Mouse (Mus musculus) ovary, postnatal 36 days (tissue): ENCODE results near the gene Fam43b.

Source experiments
- DNase-seq: peaks from one replicate; pipeline ENCODE4 v3.0.0; 2022; ENCODE audit warnings: low spot score, mixed read lengths

Fam43b gene

GRCm38 (mm10) chr4:138393703-138394102, 2.6 kb downstream of the Fam43b start:
- DNase-seq: no peak

GRCm38 (mm10) chr4:138383789-138384188, 12.5 kb downstream of the Fam43b start:
- no peak for DNase-seq

GRCm38 (mm10) chr4:138382462-138382861, 13.9 kb downstream of the Fam43b start:
- no peak for DNase-seq

GRCm38 (mm10) chr4:138380132-138380689, 16.1 kb downstream of the Fam43b start:
- DNase-seq: no peak

- peak; percentile 71 for DNase-seq
Observed at GRCm38 (mm10) chr4:138379091-138379840, 17.1 kb downstream of the Fam43b start.

GRCm38 (mm10) chr4:138377526-138377925, 18.8 kb downstream of the Fam43b start:
- peak; percentile 22 for DNase-seq

- DNase-seq: no peak
Observed at GRCm38 (mm10) chr4:138375117-138375516, 21.2 kb downstream of the Fam43b start.

- no peak for DNase-seq
Observed at GRCm38 (mm10) chr4:138370996-138371516, 25.3 kb downstream of the Fam43b start.

- no peak for DNase-seq
Observed at GRCm38 (mm10) chr4:138368498-138369260, 27.6 kb downstream of the Fam43b start.

- peak; percentile 81 for DNase-seq
Observed at GRCm38 (mm10) chr4:138367641-138368497, 28.5 kb downstream of the Fam43b start, which contains the start of gene Cda. Cda (minus strand) TSS chr4:138367992.

- no peak for DNase-seq
Observed at GRCm38 (mm10) chr4:138366561-138366960, 29.8 kb downstream of the Fam43b start.

GRCm38 (mm10) chr4:138363511-138363910, 32.8 kb downstream of the Fam43b start:
- no peak for DNase-seq

GRCm38 (mm10) chr4:138362883-138363282, 33.4 kb downstream of the Fam43b start:
- DNase-seq: no peak

- DNase-seq: no peak
Observed at GRCm38 (mm10) chr4:138361370-138361821, 34.9 kb downstream of the Fam43b start.

GRCm38 (mm10) chr4:138358176-138358575, 38.2 kb downstream of the Fam43b start:
- DNase-seq: no peak

GRCm38 (mm10) chr4:138356551-138356950, 39.8 kb downstream of the Fam43b start:
- no peak for DNase-seq

GRCm38 (mm10) chr4:138356141-138356540, 40.2 kb downstream of the Fam43b start:
- no peak for DNase-seq

- no peak for DNase-seq
Observed at GRCm38 (mm10) chr4:138355496-138355895, 40.8 kb downstream of the Fam43b start.

- DNase-seq: no peak
Observed at GRCm38 (mm10) chr4:138353438-138354171, 42.7 kb downstream of the Fam43b start.

GRCm38 (mm10) chr4:138352692-138353091, 43.6 kb downstream of the Fam43b start:
- DNase-seq: no peak

GRCm38 (mm10) chr4:138351821-138352220, 44.5 kb downstream of the Fam43b start:
- no peak for DNase-seq
